Comparison of ENCODE assay signal across 8 mouse cellular contexts in the genomic region with DNA sequence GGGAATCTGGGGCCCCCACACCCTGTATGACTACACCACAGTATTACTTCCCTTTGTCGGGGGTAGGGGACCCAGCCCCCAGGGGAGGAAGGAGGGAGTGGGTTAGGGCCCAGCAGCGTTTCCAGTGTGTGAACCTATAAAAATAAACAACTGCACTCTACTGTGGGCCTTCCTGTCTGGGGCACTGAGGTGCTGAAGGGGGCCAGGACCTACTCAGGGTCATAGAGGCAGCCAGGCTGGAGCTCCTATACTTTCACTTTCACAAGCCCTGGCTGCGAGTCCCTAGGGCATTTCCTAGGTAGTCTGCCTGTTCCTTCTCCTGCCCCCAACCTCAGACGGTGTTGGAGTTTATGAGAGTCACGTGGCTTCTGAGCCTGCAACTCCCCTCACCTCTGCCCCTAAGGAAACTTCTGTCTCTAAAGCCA. TPM values are rescaled to one million over a fixed set of nuclear protein-coding genes. Genes with fewer than 3 reads are reported as not detected.
DNase-seq lines count a peak whose midpoint lies in the region; ATAC-seq and TF ChIP-seq lines count a peak whose summit lies in the region.
"Had no signal": no experiment of that assay in that cellular context is flagged by ENCODE, and none has a peak within 500 bp of the region (broad histone marks: within the 10 kb centered on the region; RNA-seq: fewer than 3 reads in every experiment).

No protein-coding gene starts in this region.

- peak overlapping the region; percentile 66 for H3K27ac ChIP-seq in liver, embryonic 15.5 days (replicated peaks)
- H3K27ac ChIP-seq in stomach, postnatal 0 days (replicated peaks), result peak overlapping the region; percentile 13; the same call in 1 of the 2 replicates
- H3K27ac ChIP-seq: neural tube, embryonic 13.5 days had no signal

- peaks cover 62% of the 10 kb centered on the region for H3K36me3 ChIP-seq in liver, embryonic 15.5 days (replicated peaks)
- peaks cover 21% of the 10 kb centered on the region for H3K36me3 ChIP-seq in stomach, postnatal 0 days (ENCODE audit: control insufficient read depth, insufficient read depth, low read length)

- peak; percentile 19; the same call in 1 of the 2 replicates for ATAC-seq in liver, embryonic 15.5 days (ENCODE audit: insufficient read depth)
- ATAC-seq in stomach, postnatal 0 days (ENCODE audit: low FRiP score, low TSS enrichment), result peak; percentile 19; the same call in 1 of the 2 replicates

- H3K4me2 ChIP-seq in liver, embryonic 15.5 days, result peak overlapping the region; percentile 56
- no peak overlapping the region for H3K4me2 ChIP-seq in stomach, postnatal 0 days (replicated peaks; ENCODE audit: low read depth)
- H3K4me2 ChIP-seq: neural tube, embryonic 13.5 days had no signal

- H3K4me3 ChIP-seq in liver, embryonic 15.5 days (replicated peaks), result peak overlapping the region; percentile 12; the same call in 1 of the 2 replicates
- H3K4me3 ChIP-seq in stomach, postnatal 0 days (ENCODE audit: low read depth, low read length), result no peak overlapping the region
- H3K4me3 ChIP-seq: neural tube, embryonic 13.5 days had no signal

- H3K4me1 ChIP-seq in liver, embryonic 15.5 days (replicated peaks), result peaks cover 31% of the 10 kb centered on the region
- no peaks in the 10 kb centered on the region for H3K4me1 ChIP-seq in stomach, postnatal 0 days (replicated peaks; ENCODE audit: control insufficient read depth, insufficient read depth)
- H3K4me1 ChIP-seq: neural tube, embryonic 13.5 days had no signal

- DNase-seq in CD4-positive helper T cell, adult 2 months (ENCODE audit: low read depth, low spot score), result peak; percentile 81
- DNase-seq in T-cell, adult 2 months (ENCODE audit: low spot score), result peak; percentile 77
- DNase-seq in induced T-regulatory cell, adult 2 months (ENCODE audit: low read depth), result peak; percentile 81
- no peak for DNase-seq in stomach, postnatal 0 days (ENCODE audit: low spot score)
- DNase-seq in layer of hippocampus, adult 9-10 months (ENCODE audit: low spot score), result no peak
- no peak for DNase-seq in left cerebral cortex, postnatal 14 days (ENCODE audit: low spot score in 2 of 2)

- H3K27me3 ChIP-seq in liver, embryonic 15.5 days, result no peaks in the 10 kb centered on the region
- H3K27me3 ChIP-seq in stomach, postnatal 0 days (ENCODE audit: control insufficient read depth, insufficient read depth, low read length), result no peaks in the 10 kb centered on the region
- H3K27me3 ChIP-seq: neural tube, embryonic 13.5 days had no signal

- TF ChIP-seq CTCF in stomach, postnatal 0 days (IDR thresholded peaks at IDR 0.05; ENCODE audit: low read depth), result no peak

- TF ChIP-seq EP300 in stomach, postnatal 0 days (optimal IDR thresholded peaks at IDR 0.05), result no peak

- H3K9ac ChIP-seq in liver, embryonic 15.5 days, result peak overlapping the region; percentile 15
- no peak overlapping the region for H3K9ac ChIP-seq in stomach, postnatal 0 days (ENCODE audit: low read length)
- H3K9ac ChIP-seq: neural tube, embryonic 13.5 days had no signal

- intact Hi-C loops in left cerebral cortex, postnatal 14 days (cut with DNase I), result no loop called here

- H3K9me3 ChIP-seq in liver, embryonic 15.5 days (replicated peaks), result no peaks in the 10 kb centered on the region
- no peaks in the 10 kb centered on the region for H3K9me3 ChIP-seq in stomach, postnatal 0 days (ENCODE audit: control insufficient read depth, low read length)
- H3K9me3 ChIP-seq: neural tube, embryonic 13.5 days had no signal

- WGBS in liver, embryonic 15.5 days (ENCODE audit: insufficient replicate concordance), result 7% methylated on average over 5 of the region's 5 CpGs
- WGBS in stomach, postnatal 0 days, result 25% methylated on average over 5 of the region's 5 CpGs

RNA-seq across cellular contexts. Expression of a gene that starts 11.8 kb away (rescaled TPM):
- polyA plus RNA-seq in liver, embryonic 15.5 days (2015; fragmentation: Nextera tagmentation; extraction: Ambion mirVana), result 35.8 and 38.3 TPM in 2 replicates
- polyA plus RNA-seq in stomach, postnatal 0 days (2015; fragmentation: Nextera tagmentation; extraction: Ambion mirVana), result 47.0 and 48.0 TPM in 2 replicates
- total RNA-seq in left cerebral cortex, postnatal 14 days (2021), result 10 to 100 TPM; 83.4 to 94.1 TPM

RNA-seq across cellular contexts. Expression of a gene that starts 14.0 kb away (rescaled TPM):
- polyA plus RNA-seq in liver, embryonic 15.5 days (2015; fragmentation: Nextera tagmentation; extraction: Ambion mirVana), result 6.0 and 7.9 TPM in 2 replicates
- 8.3 and 11.2 TPM in 2 replicates for polyA plus RNA-seq in stomach, postnatal 0 days (2015; fragmentation: Nextera tagmentation; extraction: Ambion mirVana)
- 100 to 1,000 TPM; 225 to 226 TPM for total RNA-seq in left cerebral cortex, postnatal 14 days (2021)

RNA-seq across cellular contexts. Expression of a gene that starts 16.8 kb away (rescaled TPM):
- 115 and 127 TPM in 2 replicates for polyA plus RNA-seq in liver, embryonic 15.5 days (2015; fragmentation: Nextera tagmentation; extraction: Ambion mirVana)
- 129 and 134 TPM in 2 replicates for polyA plus RNA-seq in stomach, postnatal 0 days (2015; fragmentation: Nextera tagmentation; extraction: Ambion mirVana)
- total RNA-seq in left cerebral cortex, postnatal 14 days (2021), result 10 to 100 TPM; 26.4 to 26.7 TPM

RNA-seq across cellular contexts. Expression of a gene that starts 25.8 kb away (rescaled TPM):
- not detected in 2 replicates for polyA plus RNA-seq in liver, embryonic 15.5 days (2015; fragmentation: Nextera tagmentation; extraction: Ambion mirVana)
- polyA plus RNA-seq in stomach, postnatal 0 days (2015; fragmentation: Nextera tagmentation; extraction: Ambion mirVana), result 0.02 TPM in 1 of 2 replicates, not detected in the other
- total RNA-seq in left cerebral cortex, postnatal 14 days (2021), result not detected
- polyA plus RNA-seq: neural tube, embryonic 13.5 days had no signal

RNA-seq across cellular contexts. Expression of a gene that starts 30.0 kb away (rescaled TPM):
- polyA plus RNA-seq in liver, embryonic 15.5 days (2015; fragmentation: Nextera tagmentation; extraction: Ambion mirVana), result 0.13 TPM in 2 replicates
- polyA plus RNA-seq in stomach, postnatal 0 days (2015; fragmentation: Nextera tagmentation; extraction: Ambion mirVana), result 0.05 TPM in 1 of 2 replicates, not detected in the other
- total RNA-seq in left cerebral cortex, postnatal 14 days (2021), result under 1 TPM; 0.11 to 0.23 TPM

Comparison
In these comparisons a context has a peak if more than half of its experiments do, and no peak if none do; other contexts are left out.
1. DNase-seq: peak in CD4-positive helper T cell, adult 2 months (single experiment), T-cell, adult 2 months (single experiment) and induced T-regulatory cell, adult 2 months (single experiment); none in stomach, postnatal 0 days (single experiment), layer of hippocampus, adult 9-10 months (single experiment) and left cerebral cortex, postnatal 14 days (0 of 2).